Mouse (Mus musculus): ENCODE measurements around the gene Cdcp2. TPM values are rescaled to one million over a fixed set of nuclear protein-coding genes. Genes with fewer than 3 reads are reported as not detected.

Gene Cdcp2
- polyA plus RNA-seq, 1 experiment = not detected

- no peak overlapping the region for H3K27ac ChIP-seq (ENCODE audit: control insufficient read depth, insufficient read depth, low read depth, low read length)
- H3K27me3 ChIP-seq (ENCODE audit: control insufficient read depth, insufficient read depth, low read length) = no peaks in the 10 kb centered on the region
- H3K4me3 ChIP-seq (ENCODE audit: control insufficient read depth, low read depth, low read length) = no peak overlapping the region
- peaks cover 2% of the 10 kb centered on the region for H3K4me1 ChIP-seq (ENCODE audit: control insufficient read depth, insufficient read depth, low read length)
- H3K36me3 ChIP-seq (ENCODE audit: control insufficient read depth, insufficient read depth, low read length) = no peaks in the 10 kb centered on the region
- TF ChIP-seq POLR2A (IDR thresholded peaks at IDR 0.05; ENCODE audit: control insufficient read depth, low read depth, low read length) (no peak), CTCF (IDR thresholded peaks at IDR 0.05; ENCODE audit: control insufficient read depth, insufficient read depth, insufficient replicate concordance, low read depth, low read length) (no peak)
Observed at GRCm38 (mm10) chr4:107072343-107072742, 24.3 kb upstream of the Cdcp2 start.

GRCm38 (mm10) chr4:107075456-107075855 lies 21.2 kb upstream of the Cdcp2 start:
- Histone ChIP-seq H3K27ac (ENCODE audit: control insufficient read depth, insufficient read depth, low read depth, low read length) (no peak overlapping the region), H3K36me3 (ENCODE audit: control insufficient read depth, insufficient read depth, low read length) (no peaks in the 10 kb centered on the region), H3K4me1 (ENCODE audit: control insufficient read depth, insufficient read depth, low read length) (no peaks in the 10 kb centered on the region), H3K27me3 (ENCODE audit: control insufficient read depth, insufficient read depth, low read length) (no peaks in the 10 kb centered on the region), H3K4me3 (ENCODE audit: control insufficient read depth, low read depth, low read length) (no peak overlapping the region)
- TF ChIP-seq CTCF (IDR thresholded peaks at IDR 0.05; ENCODE audit: control insufficient read depth, insufficient read depth, insufficient replicate concordance, low read depth, low read length) = no peak
- TF ChIP-seq POLR2A (IDR thresholded peaks at IDR 0.05; ENCODE audit: control insufficient read depth, low read depth, low read length) = no peak

DNA sequence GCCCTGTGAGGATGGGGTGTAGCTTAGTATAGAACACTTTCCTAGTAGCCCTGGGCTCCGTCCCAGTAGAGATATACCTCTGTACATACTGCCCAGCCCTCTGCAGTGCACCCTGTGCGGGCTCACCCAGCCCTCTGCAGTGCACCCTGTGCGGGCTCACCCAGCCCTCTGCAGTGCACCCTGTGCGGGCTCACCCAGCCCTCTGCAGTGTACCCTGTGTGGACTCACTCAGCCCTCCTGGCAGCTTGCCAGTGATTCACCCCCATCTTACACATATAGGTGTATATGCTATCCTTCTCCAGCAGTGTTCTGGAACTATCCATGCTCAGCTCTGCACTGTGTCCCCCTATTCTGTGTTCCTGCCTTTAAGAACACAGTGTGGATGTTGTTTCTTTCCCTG lies 17.8 kb upstream of the Cdcp2 start:
- H3K4me3 ChIP-seq (ENCODE audit: control insufficient read depth, low read depth, low read length) = no peak overlapping the region
- H3K4me1 ChIP-seq (ENCODE audit: control insufficient read depth, insufficient read depth, low read length) = no peaks in the 10 kb centered on the region
- TF ChIP-seq POLR2A (IDR thresholded peaks at IDR 0.05; ENCODE audit: control insufficient read depth, low read depth, low read length) = no peak
- no peak for TF ChIP-seq CTCF (IDR thresholded peaks at IDR 0.05; ENCODE audit: control insufficient read depth, insufficient read depth, insufficient replicate concordance, low read depth, low read length)
- H3K27ac ChIP-seq (ENCODE audit: control insufficient read depth, insufficient read depth, low read depth, low read length) = no peak overlapping the region
- no peaks in the 10 kb centered on the region for H3K27me3 ChIP-seq (ENCODE audit: control insufficient read depth, insufficient read depth, low read length)
- no peaks in the 10 kb centered on the region for H3K36me3 ChIP-seq (ENCODE audit: control insufficient read depth, insufficient read depth, low read length)

- Histone ChIP-seq H3K27ac (ENCODE audit: control insufficient read depth, insufficient read depth, low read depth, low read length) (no peak overlapping the region), H3K4me3 (ENCODE audit: control insufficient read depth, low read depth, low read length) (no peak overlapping the region), H3K4me1 (ENCODE audit: control insufficient read depth, insufficient read depth, low read length) (no peaks in the 10 kb centered on the region), H3K36me3 (ENCODE audit: control insufficient read depth, insufficient read depth, low read length) (no peaks in the 10 kb centered on the region), H3K27me3 (ENCODE audit: control insufficient read depth, insufficient read depth, low read length) (no peaks in the 10 kb centered on the region)
- TF ChIP-seq POLR2A (IDR thresholded peaks at IDR 0.05; ENCODE audit: control insufficient read depth, low read depth, low read length) (no peak), CTCF (IDR thresholded peaks at IDR 0.05; ENCODE audit: control insufficient read depth, insufficient read depth, insufficient replicate concordance, low read depth, low read length) (no peak)
Observed at GRCm38 (mm10) chr4:107079716-107080115, 17.0 kb upstream of the Cdcp2 start.

- Histone ChIP-seq H3K27me3 (ENCODE audit: control insufficient read depth, insufficient read depth, low read length) (no peaks in the 10 kb centered on the region), H3K36me3 (ENCODE audit: control insufficient read depth, insufficient read depth, low read length) (no peaks in the 10 kb centered on the region), H3K4me3 (ENCODE audit: control insufficient read depth, low read depth, low read length) (no peak overlapping the region), H3K27ac (ENCODE audit: control insufficient read depth, insufficient read depth, low read depth, low read length) (no peak overlapping the region), H3K4me1 (ENCODE audit: control insufficient read depth, insufficient read depth, low read length) (peaks cover 3% of the 10 kb centered on the region)
- TF ChIP-seq POLR2A (IDR thresholded peaks at IDR 0.05; ENCODE audit: control insufficient read depth, low read depth, low read length) (no peak), CTCF (IDR thresholded peaks at IDR 0.05; ENCODE audit: control insufficient read depth, insufficient read depth, insufficient replicate concordance, low read depth, low read length) (no peak)
Observed at GRCm38 (mm10) chr4:107082185-107082584, 14.5 kb upstream of the Cdcp2 start.

- no peak overlapping the region for H3K4me3 ChIP-seq (ENCODE audit: control insufficient read depth, low read depth, low read length)
- no peaks in the 10 kb centered on the region for H3K27me3 ChIP-seq (ENCODE audit: control insufficient read depth, insufficient read depth, low read length)
- no peak overlapping the region for H3K27ac ChIP-seq (ENCODE audit: control insufficient read depth, insufficient read depth, low read depth, low read length)
- TF ChIP-seq CTCF (IDR thresholded peaks at IDR 0.05; ENCODE audit: control insufficient read depth, insufficient read depth, insufficient replicate concordance, low read depth, low read length) = peak; percentile 19; the same call in 1 of the 2 replicates
- no peak for TF ChIP-seq POLR2A (IDR thresholded peaks at IDR 0.05; ENCODE audit: control insufficient read depth, low read depth, low read length)
- no peaks in the 10 kb centered on the region for H3K36me3 ChIP-seq (ENCODE audit: control insufficient read depth, insufficient read depth, low read length)
- H3K4me1 ChIP-seq (ENCODE audit: control insufficient read depth, insufficient read depth, low read length) = peaks cover 3% of the 10 kb centered on the region
Observed at GRCm38 (mm10) chr4:107083126-107083525, 13.6 kb upstream of the Cdcp2 start.

DNA sequence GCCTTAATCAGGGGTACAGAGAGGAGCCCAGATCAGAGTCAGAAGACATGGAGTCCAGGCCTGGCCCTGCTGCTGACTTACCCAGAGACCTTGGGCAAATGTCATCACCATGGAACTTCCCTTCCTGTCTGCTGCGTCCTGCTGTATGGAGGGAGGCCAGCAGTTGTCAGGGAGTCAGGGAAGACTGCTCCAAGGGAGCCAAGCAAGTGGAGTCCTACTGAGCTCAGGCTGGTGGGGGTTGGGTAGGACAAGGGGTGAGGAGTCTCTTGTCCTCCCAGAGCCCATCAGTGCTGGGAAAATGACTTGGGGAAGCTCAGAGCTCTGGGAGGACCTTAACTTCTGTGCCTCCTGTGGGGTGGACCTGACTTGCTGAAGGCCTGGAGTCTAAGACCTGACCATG lies 12.3 kb upstream of the Cdcp2 start:
- TF ChIP-seq POLR2A (IDR thresholded peaks at IDR 0.05; ENCODE audit: control insufficient read depth, low read depth, low read length) (no peak), CTCF (IDR thresholded peaks at IDR 0.05; ENCODE audit: control insufficient read depth, insufficient read depth, insufficient replicate concordance, low read depth, low read length) (no peak)
- Histone ChIP-seq H3K27ac (ENCODE audit: control insufficient read depth, insufficient read depth, low read depth, low read length) (no peak overlapping the region), H3K4me1 (ENCODE audit: control insufficient read depth, insufficient read depth, low read length) (peaks cover 3% of the 10 kb centered on the region), H3K4me3 (ENCODE audit: control insufficient read depth, low read depth, low read length) (peak overlapping the region; percentile 35), H3K27me3 (ENCODE audit: control insufficient read depth, insufficient read depth, low read length) (no peaks in the 10 kb centered on the region), H3K36me3 (ENCODE audit: control insufficient read depth, insufficient read depth, low read length) (no peaks in the 10 kb centered on the region)

DNA sequence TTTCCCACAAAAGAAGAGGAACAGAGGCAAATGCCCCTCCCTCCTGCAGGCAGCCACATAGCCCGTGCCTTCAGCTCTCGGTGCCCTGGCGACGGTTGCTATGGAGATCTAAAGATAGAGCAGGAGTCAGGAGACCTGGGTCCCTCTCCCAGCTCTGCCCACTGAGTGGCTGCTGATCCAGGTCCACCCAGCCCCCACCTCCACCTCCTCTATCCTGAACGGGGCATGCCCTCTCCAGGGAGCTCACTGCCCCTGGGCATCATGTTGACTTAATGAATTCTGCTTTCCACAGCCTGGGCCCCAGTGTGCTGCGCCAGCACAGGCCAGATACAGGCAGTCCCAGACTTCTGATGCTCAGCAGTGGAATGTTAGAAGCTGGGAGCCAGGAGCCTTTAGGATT lies 11.8 kb upstream of the Cdcp2 start:
- Histone ChIP-seq H3K27ac (ENCODE audit: control insufficient read depth, insufficient read depth, low read depth, low read length) (no peak overlapping the region), H3K36me3 (ENCODE audit: control insufficient read depth, insufficient read depth, low read length) (no peaks in the 10 kb centered on the region), H3K4me1 (ENCODE audit: control insufficient read depth, insufficient read depth, low read length) (peaks cover 3% of the 10 kb centered on the region), H3K27me3 (ENCODE audit: control insufficient read depth, insufficient read depth, low read length) (no peaks in the 10 kb centered on the region), H3K4me3 (ENCODE audit: control insufficient read depth, low read depth, low read length) (peak overlapping the region; percentile 35)
- TF ChIP-seq POLR2A (IDR thresholded peaks at IDR 0.05; ENCODE audit: control insufficient read depth, low read depth, low read length) (no peak), CTCF (IDR thresholded peaks at IDR 0.05; ENCODE audit: control insufficient read depth, insufficient read depth, insufficient replicate concordance, low read depth, low read length) (no peak)

Data from testis, adult 2 months (tissue).